Mouse (Mus musculus): Measurements from ENCODE around the gene Pabpc4l. TPM values are rescaled to one million over a fixed set of nuclear protein-coding genes. Genes with fewer than 3 reads are reported as not detected.
"Not testable (repeated sequence)": the region's sequence is repeated elsewhere in the genome, so short reads cannot be mapped to it uniquely, and the experiment has no call there.

The Pabpc4l gene
- 3.4 and 4.5 TPM in 2 replicates for polyA plus RNA-seq (2015; fragmentation: Nextera tagmentation; extraction: Ambion mirVana)

GRCm38 (mm10) chr3:46447481-46448265 lies at the start of gene Pabpc4l:
TSS of gene Pabpc4l (minus strand) at chr3:46448219.
- peak; percentile 92 for ATAC-seq (ENCODE audit: low FRiP score)
- Histone ChIP-seq H3K36me3 (no peaks in the 10 kb centered on the region), H3K27ac (peak within 1 kb of the TSS; percentile 55; the same call in 1 of the 2 replicates), H3K9me3 (no peaks in the 10 kb centered on the region), H3K4me1 (replicated peaks) (peaks cover 10% of the 10 kb centered on the region; the same call in 1 of the 2 replicates), H3K27me3 (no peaks in the 10 kb centered on the region), H3K9ac (peak within 1 kb of the TSS; percentile 80), H3K4me3 (peak within 1 kb of the TSS; percentile 60), H3K4me2 (peak within 1 kb of the TSS; percentile 95)
- WGBS: 1% methylated on average over 37 of the region's 37 CpGs

DNA sequence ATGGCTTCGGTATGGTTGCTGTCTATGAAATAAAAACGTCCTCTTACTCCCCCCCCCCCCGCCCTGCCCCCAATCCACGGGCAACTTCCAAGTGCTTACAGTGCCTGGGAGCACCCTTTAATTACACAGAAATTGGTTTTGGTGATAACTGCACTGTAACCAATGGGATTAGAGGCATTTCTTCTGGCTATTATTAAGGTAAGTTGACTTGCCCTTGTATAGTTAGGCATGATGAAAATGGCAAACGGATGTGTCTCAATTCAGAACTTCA lies 42.9 kb upstream of the Pabpc4l start:
- 75% methylated on average over 5 of the region's 5 CpGs for WGBS

GRCm38 (mm10) chr3:46490132-46490988 lies 42.3 kb upstream of the Pabpc4l start:
- no peaks in the 10 kb centered on the region for H3K9me3 ChIP-seq
- H3K27ac ChIP-seq: no peak overlapping the region
- H3K4me3 ChIP-seq: no peak overlapping the region
- H3K4me2 ChIP-seq: no peak overlapping the region
- H3K9ac ChIP-seq: no peak overlapping the region
- ATAC-seq (ENCODE audit: low FRiP score): no peak
- H3K27me3 ChIP-seq: no peaks in the 10 kb centered on the region
- WGBS: 70% methylated on average over 15 of the region's 15 CpGs
- no peaks in the 10 kb centered on the region for H3K36me3 ChIP-seq
- no peaks in the 10 kb centered on the region for H3K4me1 ChIP-seq (replicated peaks)

More for the DNA sequence above, 42.9 kb upstream of the Pabpc4l start:
- ATAC-seq (ENCODE audit: low FRiP score): no peak
- no peak overlapping the region for H3K4me3 ChIP-seq
- H3K9me3 ChIP-seq: no peaks in the 10 kb centered on the region
- no peak overlapping the region for H3K4me2 ChIP-seq
- H3K27ac ChIP-seq: no peak overlapping the region
- no peaks in the 10 kb centered on the region for H3K36me3 ChIP-seq
- no peaks in the 10 kb centered on the region for H3K4me1 ChIP-seq (replicated peaks)
- no peaks in the 10 kb centered on the region for H3K27me3 ChIP-seq
- H3K9ac ChIP-seq: no peak overlapping the region

DNA sequence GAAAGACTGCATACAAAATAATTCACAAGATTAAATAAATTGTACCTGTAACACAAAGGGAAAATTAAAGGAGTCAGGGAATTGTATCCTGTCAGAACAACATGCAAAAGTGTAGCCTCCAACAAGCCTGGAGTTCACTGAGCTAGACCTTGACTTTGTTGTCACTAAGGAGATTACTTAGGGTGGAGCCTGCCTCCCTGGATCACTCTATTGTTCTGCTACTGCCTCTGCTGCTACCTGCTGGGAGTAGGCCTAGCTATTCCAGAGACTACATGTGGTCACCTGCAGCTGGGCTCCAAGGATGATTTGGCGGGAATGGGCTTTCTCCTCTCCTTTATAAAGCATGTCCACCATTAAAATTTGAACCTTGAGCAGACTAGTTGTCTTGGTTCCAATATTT lies 38.1 kb upstream of the Pabpc4l start:
- not testable (repeated sequence) for H3K27ac ChIP-seq; H3K9ac ChIP-seq; H3K4me2 ChIP-seq; H3K9me3 ChIP-seq; H3K4me1 ChIP-seq (replicated peaks); H3K27me3 ChIP-seq; H3K4me3 ChIP-seq; H3K36me3 ChIP-seq; ATAC-seq (ENCODE audit: low FRiP score)
- 72% methylated on average over 1 of the region's 1 CpGs for WGBS

DNA sequence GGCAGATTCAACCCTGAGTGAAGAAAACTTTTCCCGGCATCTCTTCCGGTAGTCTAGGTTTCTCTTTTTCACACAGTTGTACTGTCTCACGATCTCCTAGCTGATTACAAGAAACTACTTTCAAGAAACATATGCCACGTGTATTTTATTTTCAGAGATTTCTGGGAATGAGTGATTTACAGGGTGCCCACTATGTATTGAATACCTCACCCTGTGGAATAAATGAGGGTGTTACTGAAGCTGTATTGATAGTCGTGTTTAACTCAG lies 180 bp upstream of the Pabpc4l start:
- Histone ChIP-seq H3K27ac (no peak overlapping the region), H3K4me1 (replicated peaks) (peaks cover 10% of the 10 kb centered on the region; the same call in 1 of the 2 replicates), H3K4me3 (peak overlapping the region; percentile 60), H3K9ac (peak overlapping the region; percentile 80; the same call in 1 of the 2 replicates), H3K27me3 (no peaks in the 10 kb centered on the region), H3K36me3 (no peaks in the 10 kb centered on the region), H3K4me2 (peak overlapping the region; percentile 95), H3K9me3 (no peaks in the 10 kb centered on the region)
- WGBS: 10% methylated on average over 5 of the region's 5 CpGs
- ATAC-seq (ENCODE audit: low FRiP score): peak; percentile 8; the same call in 1 of the 2 replicates

GRCm38 (mm10) chr3:46431416-46431815 lies 16.6 kb downstream of the Pabpc4l start:
- no peak overlapping the region for H3K9ac ChIP-seq
- no peak for ATAC-seq (ENCODE audit: low FRiP score)
- no peak overlapping the region for H3K4me2 ChIP-seq
- no peaks in the 10 kb centered on the region for H3K9me3 ChIP-seq
- H3K27me3 ChIP-seq: no peaks in the 10 kb centered on the region
- no peaks in the 10 kb centered on the region for H3K36me3 ChIP-seq
- no peak overlapping the region for H3K27ac ChIP-seq
- no peak overlapping the region for H3K4me3 ChIP-seq
- H3K4me1 ChIP-seq (replicated peaks): no peaks in the 10 kb centered on the region
